Mouse (Mus musculus) stomach, postnatal 0 days (tissue): ENCODE measurements at regions not wholly inside any gene's neighbourhood (a gene's known extent, or its start where the extent isn't known, plus 50 kb on each side); places are given as distances from the start of the nearest gene placed in this dataset.

Experiments used
- ATAC-seq: fragments of 200-750 bp; cut with Nextera tagmentation; 2 replicates; pipeline ENCODE4 v1.8.0; 2017; ENCODE audit not compliant: low FRiP score, low TSS enrichment
- DNase-seq: peaks from one replicate; pipeline ENCODE4 v3.0.0-alpha.2; 2016; ENCODE audit warnings: low spot score
- H3K27ac ChIP-seq: fragments of 300-500 bp; sonication (generic); replicated peaks from 2 replicates; pipeline ENCODE4 v1.5.1; 2014; ENCODE audit warnings: mild to moderate bottlenecking, control low read depth
- H3K27me3 ChIP-seq: fragments of 300-500 bp; sonication (generic); 2 replicates; pipeline ENCODE4 v1.6.1; 2014; ENCODE audit warnings: low read length; ENCODE audit not compliant: control insufficient read depth, insufficient read depth
- H3K36me3 ChIP-seq: fragments of 300-500 bp; sonication (generic); 2 replicates; pipeline ENCODE4 v1.6.1; 2014; ENCODE audit warnings: low read length, mixed read lengths; ENCODE audit not compliant: control insufficient read depth, insufficient read depth
- H3K4me1 ChIP-seq: fragments of 300-500 bp; sonication (generic); replicated peaks from 2 replicates; pipeline ENCODE4 v1.6.1; 2014; ENCODE audit warnings: antibody characterized with exemption; ENCODE audit not compliant: control insufficient read depth, insufficient read depth
- H3K4me2 ChIP-seq: fragments of 300-500 bp; sonication (generic); replicated peaks from 2 replicates; pipeline ENCODE4 v1.6.1; 2014; ENCODE audit warnings: low read depth, mild to moderate bottlenecking, control low read depth, moderate library complexity
- H3K4me3 ChIP-seq: fragments of 300-500 bp; sonication (generic); 2 replicates; pipeline ENCODE4 v1.5.1; 2014; ENCODE audit warnings: low read depth, low read length, control low read depth
- H3K9ac ChIP-seq: fragments of 300-500 bp; sonication (generic); 2 replicates; pipeline ENCODE4 v1.6.1; 2014; ENCODE audit warnings: mild to moderate bottlenecking, low read length, control low read depth, mixed read lengths
- H3K9me3 ChIP-seq: fragments of 300-500 bp; sonication (generic); 2 replicates; pipeline ENCODE4 v1.6.1; 2016; ENCODE audit warnings: low read length; ENCODE audit not compliant: control insufficient read depth
- CTCF ChIP-seq: IDR thresholded peaks from 2 replicates; pipeline ENCODE4 v1.5.1; 2016; ENCODE audit warnings: antibody characterized with exemption, low read depth, mild to moderate bottlenecking, moderate library complexity
- EP300 ChIP-seq: optimal IDR thresholded peaks from 2 replicates; pipeline ENCODE3; 2016; ENCODE audit warnings: antibody characterized with exemption
- WGBS: fragments of 180-500 bp; shearing (Covaris S2); extraction: QIAGEN DNeasy Blood & Tissue Kit; methylation state at CpG from one replicate; pipeline ENCODE4 v1.1.7; 2014; 5-methylcytosine and 5-hydroxymethylcytosine counted together

GRCm38 (mm10) chr1:98350095-98350549 lies 70.8 kb upstream of the Slco6d1 start:
- Histone ChIP-seq H3K36me3 (no peaks in the 10 kb centered on the region), H3K4me1 (no peaks in the 10 kb centered on the region), H3K9ac (no peak overlapping the region), H3K9me3 (no peaks in the 10 kb centered on the region), H3K27ac (no peak overlapping the region), H3K4me3 (no peak overlapping the region), H3K4me2 (no peak overlapping the region), H3K27me3 (no peaks in the 10 kb centered on the region)
- TF ChIP-seq EP300 = no peak
- peak; percentile 81 for TF ChIP-seq CTCF
- DNase-seq = no peak
- ATAC-seq = peak; percentile 83
- 18% methylated on average over 4 of the region's 4 CpGs for WGBS

GRCm38 (mm10) chr1:98350725-98351124 lies 70.2 kb upstream of the Slco6d1 start:
- TF ChIP-seq CTCF (no peak), EP300 (no peak)
- Histone ChIP-seq H3K27ac (no peak overlapping the region), H3K4me3 (no peak overlapping the region), H3K36me3 (no peaks in the 10 kb centered on the region), H3K9ac (no peak overlapping the region), H3K4me2 (no peak overlapping the region), H3K4me1 (no peaks in the 10 kb centered on the region), H3K9me3 (no peaks in the 10 kb centered on the region), H3K27me3 (no peaks in the 10 kb centered on the region)
- ATAC-seq (peak; percentile 84), DNase-seq (no peak)
- WGBS = 15% methylated on average over 2 of the region's 2 CpGs

- DNase-seq = no peak
- H3K27ac ChIP-seq = no peak overlapping the region
- H3K4me2 ChIP-seq = no peak overlapping the region
- H3K4me1 ChIP-seq = no peaks in the 10 kb centered on the region
- no peak for TF ChIP-seq EP300
- no peak for TF ChIP-seq CTCF
- WGBS = 80% methylated on average over 2 of the region's 2 CpGs
- H3K9me3 ChIP-seq = no peaks in the 10 kb centered on the region
- no peaks in the 10 kb centered on the region for H3K27me3 ChIP-seq
- no peak overlapping the region for H3K4me3 ChIP-seq
- H3K36me3 ChIP-seq = no peaks in the 10 kb centered on the region
- ATAC-seq = no peak
- no peak overlapping the region for H3K9ac ChIP-seq
Measured at GRCm38 (mm10) chr1:98351530-98351929, 69.4 kb upstream of the Slco6d1 start.
